Mouse (Mus musculus) frontal cortex, adult (tissue): ENCODE measurements around the gene Rbm7.
"Not testable (repeated sequence)": the region's sequence is repeated elsewhere in the genome, so short reads cannot be mapped to it uniquely, and the experiment has no call there.

ENCODE experiments used
- ATAC-seq: cut with Nextera tagmentation; 2 replicates; pipeline ENCODE4 v1.9.2; 2017; ENCODE audit warnings: mild to moderate bottlenecking, moderate library complexity, mixed read lengths; ENCODE audit not compliant: low TSS enrichment

Gene Rbm7

DNA sequence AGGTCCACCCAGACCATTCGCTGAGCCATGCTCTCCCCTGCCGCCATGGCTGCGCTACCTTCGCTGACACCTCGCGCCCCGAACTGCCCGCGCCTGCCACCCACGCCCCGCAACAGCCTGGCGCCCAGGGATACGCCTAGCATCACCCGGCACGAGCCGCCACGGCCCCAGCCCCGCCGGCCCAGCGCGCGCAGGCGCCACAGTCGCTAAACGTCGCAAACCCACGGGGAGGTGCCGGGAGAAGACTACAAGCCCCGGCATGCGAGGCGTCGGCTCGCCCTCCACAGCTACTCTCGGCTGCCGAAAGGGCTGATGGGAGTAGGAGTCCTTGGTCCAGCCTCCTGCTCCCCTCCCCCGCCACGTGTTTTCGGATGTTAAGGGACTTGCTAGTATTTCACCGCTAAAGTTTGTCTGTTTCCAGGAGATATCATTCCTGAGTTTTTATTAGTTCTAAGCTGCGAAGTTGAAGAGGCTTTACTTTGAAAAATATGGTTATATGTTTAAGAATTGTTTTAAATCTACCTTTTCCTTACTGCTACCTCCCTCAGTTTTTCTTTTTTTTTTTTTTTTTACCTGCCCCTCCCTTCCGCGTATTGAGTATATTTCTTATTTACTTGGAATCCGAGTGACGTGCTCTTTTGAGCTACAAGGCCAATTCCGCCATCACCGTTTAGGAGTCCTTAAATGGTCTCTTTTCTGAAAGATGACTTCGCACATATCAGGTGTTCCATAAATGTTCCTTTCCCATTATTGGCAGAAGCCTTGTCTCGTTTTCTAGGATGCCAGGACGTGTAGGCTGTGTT, 14.5 kb downstream of the Rbm7 start, which contains the start of gene Rexo2:
Rexo2 (minus strand) TSS at position 213 of the 803 bp plus-strand sequence.
- ATAC-seq = peak; percentile 100

DNA sequence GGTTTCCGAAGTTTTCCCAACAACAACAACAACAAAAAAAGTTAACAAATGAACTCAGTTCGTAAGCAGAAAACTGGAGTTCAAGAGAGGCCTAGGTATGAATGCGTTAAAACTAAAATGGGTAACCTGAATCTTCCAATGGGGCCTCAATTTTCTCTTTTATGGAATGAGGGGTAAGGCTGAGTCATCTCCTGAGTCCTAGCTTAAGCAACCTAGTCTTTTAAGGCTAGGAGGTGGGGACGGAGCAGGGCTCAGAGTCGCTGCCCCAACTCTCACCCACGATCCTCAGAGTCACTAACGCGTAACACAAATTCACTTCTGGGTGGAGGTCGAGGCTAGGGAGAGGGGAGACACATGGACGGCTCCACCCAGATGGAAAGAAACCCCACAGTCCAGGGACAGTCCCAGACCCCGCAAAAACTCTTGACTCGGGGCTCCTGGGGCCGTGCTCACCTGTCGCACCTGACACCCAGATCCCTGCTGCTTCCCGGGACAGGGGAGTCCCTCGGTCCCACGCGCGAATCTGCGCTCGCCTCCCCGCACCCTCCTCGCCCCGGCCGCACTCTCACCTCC, 15.2 kb downstream of the Rbm7 start:
- no peak for ATAC-seq

DNA sequence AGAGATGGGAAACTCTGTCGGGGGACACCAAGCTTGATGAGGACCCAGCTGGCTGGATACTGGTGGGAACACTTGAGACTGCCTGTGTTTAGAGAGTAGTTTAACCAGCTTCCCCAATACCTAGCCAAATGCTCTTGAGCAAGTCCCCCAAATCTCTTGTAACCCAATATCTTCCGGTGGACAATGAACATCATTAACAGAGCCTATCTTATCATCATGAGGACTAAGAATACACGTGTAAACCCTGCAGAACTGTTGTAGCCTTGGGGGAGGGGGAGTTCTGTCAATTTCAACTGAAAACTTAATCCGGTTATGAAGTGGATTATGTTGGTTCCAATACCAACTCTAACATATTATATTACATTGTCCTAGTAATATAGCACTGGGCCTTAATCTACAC, 16.3 kb downstream of the Rbm7 start:
- no peak for ATAC-seq

DNA sequence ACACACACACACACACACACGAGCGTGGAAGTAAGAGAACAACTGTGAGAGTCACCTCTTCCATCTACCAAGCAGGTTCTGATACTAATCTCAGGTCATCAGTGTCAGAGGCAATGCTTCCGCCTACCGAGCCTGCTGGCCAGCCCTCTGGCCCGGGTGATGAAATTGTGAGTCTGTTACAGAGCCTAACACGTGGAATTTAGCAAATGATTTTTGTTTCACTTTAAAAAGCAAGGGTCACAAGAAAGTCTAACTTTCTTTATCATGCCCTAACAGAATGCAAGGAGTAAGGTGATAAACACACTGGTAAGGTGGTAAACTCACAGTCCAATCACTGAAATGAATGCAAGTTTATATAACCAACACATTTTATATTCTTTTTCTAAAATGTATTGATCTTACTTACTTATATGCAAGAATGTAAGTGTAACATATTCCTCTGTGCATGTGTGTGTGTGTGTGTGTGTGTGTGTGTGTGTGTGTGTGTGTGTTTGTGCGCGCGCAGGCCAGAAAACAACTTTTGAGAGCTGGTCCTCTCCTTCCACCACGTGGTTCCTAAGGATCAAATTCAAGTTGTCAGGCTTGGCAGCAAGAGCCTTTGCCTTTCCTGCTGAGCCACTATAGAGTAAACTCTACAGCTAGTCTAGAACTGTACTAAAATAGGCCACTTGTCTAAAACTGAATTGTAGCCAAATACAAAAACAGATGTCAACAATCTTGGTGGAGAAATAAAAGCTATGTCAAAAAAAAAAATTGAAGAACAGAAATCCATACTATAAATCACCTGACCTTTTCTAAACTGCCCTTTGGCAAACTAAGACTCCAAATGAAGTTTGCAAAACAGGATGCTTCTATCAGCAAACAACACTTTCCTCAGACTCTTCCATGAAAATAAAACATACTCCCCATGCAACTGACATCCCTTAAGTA, 18.6 kb downstream of the Rbm7 start:
- no peak for ATAC-seq

DNA sequence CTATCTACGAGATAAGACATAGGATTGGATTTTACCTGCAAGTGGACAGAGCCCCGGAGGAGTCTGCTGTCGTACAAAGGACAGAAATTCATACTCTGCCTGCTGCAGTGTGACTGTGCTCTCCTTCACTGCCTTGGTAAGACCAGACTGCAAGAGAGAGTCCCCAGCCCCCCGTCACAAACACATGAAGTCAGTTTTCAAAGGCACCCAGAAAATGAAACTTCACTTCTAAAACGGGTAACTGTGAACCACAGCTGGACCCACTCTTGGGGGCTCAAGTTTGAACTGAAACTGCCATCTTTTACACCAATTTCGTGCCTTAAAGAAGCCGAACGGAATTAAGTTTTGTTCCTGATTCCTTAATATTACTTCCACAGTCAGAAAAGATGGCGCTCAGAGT, 20.7 kb downstream of the Rbm7 start:
- ATAC-seq = no peak

DNA sequence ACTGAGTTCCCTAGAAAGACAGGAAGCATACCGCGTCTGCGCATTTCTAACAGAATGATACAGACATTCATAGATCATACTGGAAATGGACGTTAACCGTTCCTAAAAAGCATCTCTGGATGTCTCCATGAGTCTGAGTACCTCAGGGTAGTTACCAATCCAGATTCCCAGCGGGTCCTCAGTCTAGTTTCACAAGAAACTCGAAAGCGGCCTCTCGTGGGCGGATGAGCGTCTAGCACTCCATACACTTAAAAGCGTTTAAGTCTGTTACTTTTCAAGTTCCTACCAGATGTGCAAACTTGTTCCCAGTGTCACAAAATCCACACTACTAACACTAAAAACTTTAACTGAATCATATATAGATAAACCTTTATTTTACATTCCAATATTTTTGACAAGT, 22.0 kb downstream of the Rbm7 start:
- peak; percentile 69; the same call in 1 of the 2 replicates for ATAC-seq

DNA sequence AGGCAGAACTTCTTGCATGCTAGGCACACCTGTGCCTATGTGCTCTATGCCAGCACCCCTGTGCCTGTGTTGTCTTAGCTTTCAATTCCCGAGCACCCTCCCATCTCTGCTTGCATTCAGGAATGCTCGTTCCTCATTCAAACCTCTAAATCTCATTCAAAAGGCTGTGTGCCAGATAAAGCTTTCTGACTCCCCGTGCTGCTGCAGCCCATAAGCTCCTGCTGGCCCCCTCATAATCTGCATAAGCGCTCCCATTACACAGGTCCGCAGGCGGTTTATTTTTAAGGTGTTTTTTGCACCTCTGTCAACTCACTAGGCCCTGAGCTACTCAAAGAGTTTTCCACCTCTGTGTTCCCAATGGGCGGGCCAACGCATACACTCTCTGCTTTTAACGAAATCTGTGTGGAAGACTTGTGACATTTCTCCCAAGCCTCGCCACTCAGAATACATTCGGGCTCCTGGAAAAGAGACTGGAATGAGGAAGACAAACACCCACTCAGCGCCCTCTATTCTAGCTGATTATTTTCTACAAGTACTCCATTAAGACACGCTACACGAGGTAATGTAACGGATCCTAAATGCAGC, 22.6 kb downstream of the Rbm7 start:
- ATAC-seq = peak; percentile 81

DNA sequence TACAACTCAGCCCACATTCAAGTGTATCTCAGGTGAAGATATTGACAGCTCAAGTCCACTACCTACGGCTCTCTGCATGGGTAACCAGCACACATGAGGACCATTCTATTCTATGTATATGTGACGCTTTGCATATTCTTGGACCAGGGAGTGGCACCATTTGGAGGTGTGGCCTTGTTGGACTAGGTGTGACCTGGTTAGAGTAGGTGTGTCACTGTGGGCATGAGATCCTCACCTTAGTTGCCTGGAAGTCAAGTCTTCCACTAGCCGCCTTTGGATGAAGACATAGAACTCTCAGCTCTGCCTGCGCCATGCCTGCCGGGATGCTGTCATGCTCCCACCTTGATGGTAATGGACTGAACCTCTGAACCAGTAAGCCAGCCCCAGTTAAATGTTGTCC, 27.6 kb downstream of the Rbm7 start:
- not testable (repeated sequence) for ATAC-seq

DNA sequence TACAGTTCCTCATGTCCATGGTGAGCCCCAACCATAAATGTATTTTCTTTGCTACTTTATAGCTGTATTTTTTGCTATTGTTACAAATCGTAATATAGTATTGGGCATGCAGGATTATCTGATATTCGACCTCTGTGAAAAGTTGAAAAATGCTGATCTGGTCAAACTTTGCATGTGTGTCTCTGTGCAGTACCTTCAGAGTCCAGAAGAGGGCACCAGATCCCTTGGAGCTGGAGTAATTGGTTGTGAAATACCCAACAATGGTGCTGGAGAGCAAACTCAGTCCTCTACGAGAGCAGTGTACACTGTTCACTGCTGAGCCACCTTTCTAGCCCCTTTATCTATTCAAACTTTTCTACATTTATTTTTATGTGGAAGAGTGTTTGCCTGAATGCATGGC, 28.3 kb downstream of the Rbm7 start:
- ATAC-seq = no peak

DNA sequence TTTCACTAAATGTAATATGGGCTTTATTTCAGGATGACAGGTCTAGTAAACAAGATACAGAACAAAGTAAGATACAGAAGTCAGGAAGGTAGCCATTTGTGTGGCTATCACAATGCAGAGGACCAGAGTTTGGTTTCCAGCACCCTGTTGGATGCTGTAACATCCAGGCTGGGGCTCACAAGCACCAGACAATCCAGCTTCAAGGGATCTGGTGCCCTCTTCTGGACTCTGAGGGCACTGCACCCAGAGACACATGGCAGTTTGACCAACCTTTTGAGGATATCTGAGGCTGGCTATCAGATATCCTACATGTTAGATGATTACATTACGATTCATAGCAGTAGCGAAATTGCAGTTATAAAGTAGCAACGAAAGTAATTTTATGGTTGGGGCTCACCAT, 29.4 kb downstream of the Rbm7 start:
- ATAC-seq = no peak

DNA sequence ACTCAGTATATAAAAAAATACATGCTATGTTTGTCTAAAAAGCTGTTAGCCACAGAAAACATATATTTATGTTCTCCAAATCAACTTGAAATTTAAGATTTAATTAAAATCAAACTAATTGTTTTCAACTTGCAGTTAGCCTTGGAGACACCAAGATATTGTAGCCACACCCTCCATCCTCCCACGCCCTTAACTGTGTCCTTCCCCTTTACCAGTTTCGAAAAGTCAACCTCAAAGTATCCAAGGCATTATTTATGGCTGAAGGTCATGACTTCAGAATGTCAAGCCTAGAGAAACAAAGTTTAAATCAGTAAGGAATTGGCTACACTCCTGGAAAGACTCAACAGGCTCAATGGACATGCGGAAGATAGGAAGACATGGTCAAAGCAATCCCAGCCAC, 33.6 kb downstream of the Rbm7 start:
- no peak for ATAC-seq

DNA sequence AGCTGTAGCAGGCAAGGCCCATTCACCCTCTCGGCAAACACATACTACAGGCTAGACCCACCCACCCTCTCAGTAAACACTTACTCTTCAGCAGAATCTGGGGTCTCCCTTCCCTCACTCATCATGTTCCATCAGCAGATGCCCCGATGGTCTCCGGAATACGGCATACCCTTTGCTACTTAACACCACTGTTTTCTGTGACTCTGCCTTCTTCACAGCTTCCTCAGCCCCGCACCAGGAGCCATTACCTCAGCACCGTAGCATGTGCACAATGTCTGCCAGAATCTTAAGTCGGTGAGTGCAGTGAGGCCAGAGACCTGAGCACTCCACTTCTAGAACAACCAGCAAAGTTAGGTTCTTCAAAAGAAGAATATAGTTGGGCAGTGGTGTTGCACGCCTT, 34.4 kb downstream of the Rbm7 start:
- ATAC-seq = no peak

DNA sequence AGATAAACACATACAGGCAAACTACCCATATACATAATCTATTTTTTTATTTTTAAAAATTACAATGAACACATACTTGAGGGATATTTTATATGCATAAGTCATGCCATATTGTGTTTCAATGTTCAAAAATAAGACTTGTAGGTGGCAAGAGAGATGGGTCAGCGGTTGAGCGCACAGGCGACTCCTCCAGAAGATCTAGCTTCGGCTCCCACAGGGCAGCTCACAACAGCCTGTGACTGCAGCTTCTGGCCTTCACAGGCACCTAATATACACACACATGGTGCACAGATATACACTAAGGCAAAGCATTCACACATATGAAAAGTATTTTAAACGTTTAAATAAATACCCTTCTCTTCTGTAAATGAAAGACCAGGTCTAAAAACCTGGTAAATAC, 35.7 kb downstream of the Rbm7 start:
- ATAC-seq = no peak

DNA sequence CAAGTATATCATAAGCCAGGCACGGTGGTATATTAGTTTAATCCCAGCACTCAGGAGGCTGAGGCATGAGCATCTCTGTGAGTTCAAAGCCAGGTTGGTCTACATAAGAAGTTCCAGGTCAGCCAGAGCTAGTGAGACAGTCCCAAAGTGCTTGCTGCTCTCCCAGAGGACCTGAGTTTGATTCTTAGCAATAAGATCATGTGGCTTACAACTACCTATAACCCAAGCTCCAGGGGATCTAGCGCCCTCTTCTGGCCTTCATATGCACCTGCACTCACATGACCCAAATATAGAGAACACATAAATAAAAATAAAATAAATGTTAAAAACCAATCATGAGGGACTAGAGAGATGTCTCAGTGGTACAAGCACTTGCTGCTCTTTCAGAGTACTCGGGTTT, 36.2 kb downstream of the Rbm7 start:
- ATAC-seq = no peak

DNA sequence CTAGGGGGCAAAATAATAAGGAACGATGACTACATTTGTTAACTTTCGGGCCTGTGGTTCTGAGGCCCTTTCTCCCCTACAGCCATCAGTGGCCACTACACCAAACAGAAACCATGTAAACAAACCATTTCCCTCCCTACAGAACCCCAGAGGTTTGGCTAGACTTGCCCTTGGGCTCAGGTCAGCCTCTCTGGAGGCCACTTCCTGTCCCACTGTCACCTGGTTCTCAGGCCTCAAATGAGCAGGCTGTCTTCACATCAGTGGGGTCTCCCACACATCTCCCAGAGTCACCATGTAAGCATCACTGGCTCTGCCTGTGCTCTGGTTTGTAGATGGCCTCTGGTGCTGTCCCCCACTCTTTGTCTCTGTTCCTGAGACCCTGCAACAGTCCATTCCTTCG, 39.1 kb downstream of the Rbm7 start:
- ATAC-seq = no peak

DNA sequence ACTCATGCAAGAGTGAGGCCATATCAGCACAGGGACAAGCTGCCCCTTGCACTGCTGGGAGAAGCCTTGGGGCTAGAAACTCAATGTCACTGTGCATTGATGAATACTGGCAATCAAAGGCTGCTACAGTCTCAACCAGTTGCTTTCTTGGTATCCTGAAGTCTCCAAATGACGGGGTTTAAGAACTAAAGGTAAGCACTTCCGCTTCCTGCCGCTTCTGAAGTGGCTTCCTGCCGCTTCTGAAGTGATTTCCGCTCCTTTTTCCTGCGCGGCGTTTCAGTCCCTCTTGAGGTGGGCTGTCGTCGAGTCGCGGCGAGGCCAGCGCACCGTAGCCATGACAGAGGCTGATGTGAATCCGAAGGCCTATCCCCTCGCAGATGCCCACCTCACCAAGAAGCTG, 45.0 kb downstream of the Rbm7 start:
- no peak for ATAC-seq

DNA sequence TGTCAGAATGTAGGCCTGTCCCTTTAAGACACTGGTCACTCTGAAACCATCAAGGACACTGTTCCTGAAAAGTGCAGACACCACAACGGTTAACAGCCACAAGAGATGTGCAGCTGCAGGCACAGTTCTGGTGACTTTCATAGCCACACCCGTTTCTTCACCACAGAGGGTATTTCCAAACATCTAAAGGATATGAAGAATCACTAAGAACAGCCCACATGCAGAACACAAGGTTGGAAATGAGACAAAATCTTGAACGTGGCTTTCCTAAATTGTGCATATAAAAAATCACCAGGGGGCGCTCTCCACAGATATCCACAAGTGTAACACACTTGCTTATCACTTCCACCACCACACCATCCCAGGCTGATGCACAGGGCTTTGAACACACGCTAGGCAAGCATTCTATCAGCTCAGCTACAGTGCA, 47.3 kb downstream of the Rbm7 start:
- no peak for ATAC-seq

DNA sequence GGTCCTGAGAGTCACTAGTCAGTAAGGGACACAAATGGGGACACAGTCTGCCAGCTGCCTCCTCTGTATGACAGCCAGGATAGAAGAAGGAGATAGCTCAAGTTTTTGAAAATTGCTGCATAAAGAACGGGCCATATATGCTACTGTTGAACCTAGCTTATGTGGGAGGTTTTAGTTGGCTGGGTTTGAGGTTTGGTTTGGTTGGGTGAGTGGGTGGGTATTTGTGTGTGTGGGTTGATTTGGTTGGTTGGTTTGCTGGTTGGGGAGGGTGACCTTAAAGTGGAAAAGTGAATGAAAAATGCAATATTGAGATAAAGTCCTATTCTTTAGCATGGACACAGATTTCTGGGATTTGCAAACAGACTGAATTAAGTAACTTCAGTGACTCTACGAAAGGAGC, 50.3 kb downstream of the Rbm7 start:
- no peak for ATAC-seq

DNA sequence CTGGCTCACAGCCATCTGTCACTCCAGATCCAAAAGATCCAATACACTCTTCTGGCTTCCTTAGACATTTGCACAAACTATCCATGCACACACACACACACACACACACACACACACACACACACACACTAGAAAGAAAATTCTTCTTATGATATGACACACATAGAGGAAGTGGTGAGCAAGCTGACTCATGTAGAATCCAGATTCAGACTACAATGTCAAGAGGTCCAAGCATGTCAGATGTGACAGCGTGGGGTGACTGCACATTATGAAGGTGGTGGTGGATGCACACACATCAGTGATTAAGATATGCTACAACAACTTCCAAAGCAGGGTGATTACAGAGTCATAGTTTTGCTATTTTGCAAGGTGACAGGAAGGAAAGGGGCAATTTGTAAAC, 51.2 kb downstream of the Rbm7 start:
- ATAC-seq = no peak
